Mouse (Mus musculus): ENCODE measurements around the gene Ttc28. TPM values are rescaled to one million over a fixed set of nuclear protein-coding genes. Genes with fewer than 3 reads are reported as not detected.

Ttc28 gene
- polyA plus RNA-seq, 1 experiment: 5.5 TPM

GRCm38 (mm10) chr5:111058401-111059139 lies 179.0 kb downstream of the Ttc28 start:
- Histone ChIP-seq H3K4me1 (ENCODE audit: control insufficient read depth, insufficient read depth, low read length) (peaks cover 17% of the 10 kb centered on the region), H3K27ac (ENCODE audit: insufficient read depth, low read length) (peak overlapping the region; percentile 37; the same call in 1 of the 2 replicates), H3K4me3 (replicated peaks; ENCODE audit: insufficient read depth, low read depth, low read length) (peak overlapping the region; percentile 29), H3K27me3 (ENCODE audit: control insufficient read depth, insufficient read depth, low read length) (no peaks in the 10 kb centered on the region)
- TF ChIP-seq CTCF (IDR thresholded peaks at IDR 0.05; ENCODE audit: borderline replicate concordance, insufficient read depth, low read depth, low read length): no peak
- TF ChIP-seq POLR2A (IDR thresholded peaks at IDR 0.05; ENCODE audit: borderline replicate concordance, insufficient read depth, low read length): no peak
- peak; percentile 44 to 63 for DNase-seq
- 16% methylated on average over 22 of the region's 22 CpGs for WGBS

- Histone ChIP-seq H3K27me3 (ENCODE audit: control insufficient read depth, insufficient read depth, low read length) (no peaks in the 10 kb centered on the region), H3K4me1 (ENCODE audit: control insufficient read depth, insufficient read depth, low read length) (peaks cover 17% of the 10 kb centered on the region), H3K27ac (ENCODE audit: insufficient read depth, low read length) (peak overlapping the region; percentile 37; the same call in 1 of the 2 replicates), H3K4me3 (replicated peaks; ENCODE audit: insufficient read depth, low read depth, low read length) (no peak overlapping the region)
- WGBS: 67% methylated on average over 11 of the region's 11 CpGs
- TF ChIP-seq POLR2A (IDR thresholded peaks at IDR 0.05; ENCODE audit: borderline replicate concordance, insufficient read depth, low read length) (no peak), CTCF (IDR thresholded peaks at IDR 0.05; ENCODE audit: borderline replicate concordance, insufficient read depth, low read depth, low read length) (no peak)
- DNase-seq: no peak
Observed at GRCm38 (mm10) chr5:111059140-111059921, 179.7 kb downstream of the Ttc28 start.

GRCm38 (mm10) chr5:111060246-111060745 lies 180.7 kb downstream of the Ttc28 start:
- TF ChIP-seq POLR2A (IDR thresholded peaks at IDR 0.05; ENCODE audit: borderline replicate concordance, insufficient read depth, low read length) (no peak), CTCF (IDR thresholded peaks at IDR 0.05; ENCODE audit: borderline replicate concordance, insufficient read depth, low read depth, low read length) (no peak)
- WGBS: 84% methylated on average over 6 of the region's 6 CpGs
- H3K4me1 ChIP-seq (ENCODE audit: control insufficient read depth, insufficient read depth, low read length): peaks cover 17% of the 10 kb centered on the region
- no peak overlapping the region for H3K4me3 ChIP-seq (replicated peaks; ENCODE audit: insufficient read depth, low read depth, low read length)
- H3K27me3 ChIP-seq (ENCODE audit: control insufficient read depth, insufficient read depth, low read length): no peaks in the 10 kb centered on the region
- H3K27ac ChIP-seq (ENCODE audit: insufficient read depth, low read length): no peak overlapping the region
- no peak for DNase-seq

- WGBS: 96% methylated on average over 3 of the region's 3 CpGs
- DNase-seq: no peak
- H3K27me3 ChIP-seq (ENCODE audit: control insufficient read depth, insufficient read depth, low read length): no peaks in the 10 kb centered on the region
- no peak overlapping the region for H3K27ac ChIP-seq (ENCODE audit: insufficient read depth, low read length)
- H3K4me1 ChIP-seq (ENCODE audit: control insufficient read depth, insufficient read depth, low read length): peaks cover 9% of the 10 kb centered on the region; the same call in 1 of the 2 replicates
- TF ChIP-seq CTCF (IDR thresholded peaks at IDR 0.05; ENCODE audit: borderline replicate concordance, insufficient read depth, low read depth, low read length) (no peak), POLR2A (IDR thresholded peaks at IDR 0.05; ENCODE audit: borderline replicate concordance, insufficient read depth, low read length) (no peak)
- H3K4me3 ChIP-seq (replicated peaks; ENCODE audit: insufficient read depth, low read depth, low read length): no peak overlapping the region
Observed at GRCm38 (mm10) chr5:111063155-111063554, 183.6 kb downstream of the Ttc28 start.

GRCm38 (mm10) chr5:111063991-111064390 lies 184.4 kb downstream of the Ttc28 start:
- TF ChIP-seq POLR2A (IDR thresholded peaks at IDR 0.05; ENCODE audit: borderline replicate concordance, insufficient read depth, low read length) (no peak), CTCF (IDR thresholded peaks at IDR 0.05; ENCODE audit: borderline replicate concordance, insufficient read depth, low read depth, low read length) (no peak)
- no peak overlapping the region for H3K27ac ChIP-seq (ENCODE audit: insufficient read depth, low read length)
- WGBS: 92% methylated on average over 3 of the region's 3 CpGs

GRCm38 (mm10) chr5:111065770-111066169 lies 186.2 kb downstream of the Ttc28 start:
- Histone ChIP-seq H3K27ac (ENCODE audit: insufficient read depth, low read length) (no peak overlapping the region), H3K4me1 (ENCODE audit: control insufficient read depth, insufficient read depth, low read length) (peaks cover 3% of the 10 kb centered on the region; the same call in 1 of the 2 replicates), H3K27me3 (ENCODE audit: control insufficient read depth, insufficient read depth, low read length) (no peaks in the 10 kb centered on the region), H3K4me3 (replicated peaks; ENCODE audit: insufficient read depth, low read depth, low read length) (no peak overlapping the region)
- 94% methylated on average over 4 of the region's 4 CpGs for WGBS
- no peak for DNase-seq
- TF ChIP-seq POLR2A (IDR thresholded peaks at IDR 0.05; ENCODE audit: borderline replicate concordance, insufficient read depth, low read length) (no peak), CTCF (IDR thresholded peaks at IDR 0.05; ENCODE audit: borderline replicate concordance, insufficient read depth, low read depth, low read length) (no peak)

More at GRCm38 (mm10) chr5:111063991-111064390, 184.4 kb downstream of the Ttc28 start:
- Histone ChIP-seq H3K27me3 (ENCODE audit: control insufficient read depth, insufficient read depth, low read length) (no peaks in the 10 kb centered on the region), H3K4me3 (replicated peaks; ENCODE audit: insufficient read depth, low read depth, low read length) (no peak overlapping the region), H3K4me1 (ENCODE audit: control insufficient read depth, insufficient read depth, low read length) (peaks cover under 1% of the 10 kb centered on the region; the same call in 1 of the 2 replicates)
- DNase-seq: no peak

GRCm38 (mm10) chr5:111069503-111069902 lies 189.9 kb downstream of the Ttc28 start:
- H3K4me1 ChIP-seq (ENCODE audit: control insufficient read depth, insufficient read depth, low read length): peaks cover 7% of the 10 kb centered on the region
- H3K27me3 ChIP-seq (ENCODE audit: control insufficient read depth, insufficient read depth, low read length): no peaks in the 10 kb centered on the region
- no peak overlapping the region for H3K27ac ChIP-seq (ENCODE audit: insufficient read depth, low read length)
- H3K4me3 ChIP-seq (replicated peaks; ENCODE audit: insufficient read depth, low read depth, low read length): no peak overlapping the region
- 84% methylated on average over 5 of the region's 5 CpGs for WGBS
- TF ChIP-seq POLR2A (IDR thresholded peaks at IDR 0.05; ENCODE audit: borderline replicate concordance, insufficient read depth, low read length): no peak
- no peak for TF ChIP-seq CTCF (IDR thresholded peaks at IDR 0.05; ENCODE audit: borderline replicate concordance, insufficient read depth, low read depth, low read length)
- no peak for DNase-seq
